Mouse (Mus musculus) cerebellum, adult 11-12 months (tissue): ENCODE data around the gene BC004004.
"Not testable (repeated sequence)": the region's sequence is repeated elsewhere in the genome, so short reads cannot be mapped to it uniquely, and the experiment has no call there.

Experiments
- DNase-seq: peaks from one replicate; pipeline ENCODE4 v3.0.0; 2022

The BC004004 gene

DNA sequence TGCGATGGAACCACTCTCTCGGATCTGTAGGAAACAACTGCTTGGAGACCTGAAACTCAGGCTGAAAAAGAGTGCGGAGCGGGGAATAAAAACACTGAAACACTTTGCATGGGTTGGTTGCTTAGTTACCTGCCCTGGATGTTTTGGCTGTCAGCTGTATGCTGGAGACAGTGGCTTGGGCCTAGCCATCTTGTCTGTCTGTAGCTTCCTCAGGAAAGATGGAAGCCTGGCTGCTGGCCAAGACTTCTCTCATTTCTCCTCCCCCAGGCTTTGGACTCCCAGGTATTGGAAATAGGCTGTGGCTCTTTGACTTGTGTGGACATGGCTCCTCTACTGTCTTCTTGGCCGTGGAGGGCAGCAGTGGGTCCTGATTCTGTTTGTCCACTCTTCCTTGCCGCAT, 32.8 kb downstream of the BC004004 start:
- no peak for DNase-seq

GRCm38 (mm10) chr17:29302149-29302548, 33.6 kb downstream of the BC004004 start:
- DNase-seq, result no peak

GRCm38 (mm10) chr17:29303087-29303486, 34.5 kb downstream of the BC004004 start:
- no peak for DNase-seq

- DNase-seq, result no peak
Observed at GRCm38 (mm10) chr17:29303856-29304255, 35.3 kb downstream of the BC004004 start.

- no peak for DNase-seq
Observed at GRCm38 (mm10) chr17:29304376-29305057, 35.9 kb downstream of the BC004004 start.

DNA sequence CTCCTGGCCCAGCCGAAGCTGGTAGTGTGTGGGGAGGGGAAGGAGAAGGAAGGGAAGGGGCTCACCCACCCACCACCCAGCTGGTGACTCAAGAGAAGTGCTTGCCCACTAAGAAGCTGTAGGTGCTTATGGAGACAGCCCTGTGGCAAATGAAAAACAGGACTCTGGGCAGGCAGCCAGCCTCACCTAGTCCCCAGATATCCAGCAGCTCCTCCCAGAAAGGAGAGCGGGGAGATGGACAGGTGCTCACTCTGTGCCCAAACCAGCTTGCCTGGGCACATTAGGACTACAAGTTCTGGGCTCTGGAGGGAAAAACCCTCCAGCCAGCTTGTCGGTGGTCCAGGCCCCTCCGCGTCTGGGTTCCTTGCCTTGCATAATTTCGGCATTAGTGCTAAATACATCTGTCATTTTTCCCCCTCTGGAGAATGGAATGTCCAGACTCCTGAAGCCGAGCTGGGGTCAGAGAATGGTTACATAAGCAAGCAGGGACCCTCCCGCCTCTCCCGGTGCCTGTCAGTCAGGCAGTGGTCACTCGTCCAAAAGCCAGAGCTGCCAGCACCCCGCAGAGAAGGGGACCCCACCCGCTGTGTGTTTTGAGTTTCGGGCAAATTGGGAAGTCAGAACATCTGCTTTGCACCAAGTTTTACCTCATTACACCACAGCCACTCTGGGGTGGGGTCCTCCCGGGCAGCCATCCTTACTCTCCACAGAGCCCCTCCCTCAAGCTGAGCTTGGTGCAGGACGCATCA, 36.6 kb downstream of the BC004004 start:
- DNase-seq, result peak; percentile 44

DNA sequence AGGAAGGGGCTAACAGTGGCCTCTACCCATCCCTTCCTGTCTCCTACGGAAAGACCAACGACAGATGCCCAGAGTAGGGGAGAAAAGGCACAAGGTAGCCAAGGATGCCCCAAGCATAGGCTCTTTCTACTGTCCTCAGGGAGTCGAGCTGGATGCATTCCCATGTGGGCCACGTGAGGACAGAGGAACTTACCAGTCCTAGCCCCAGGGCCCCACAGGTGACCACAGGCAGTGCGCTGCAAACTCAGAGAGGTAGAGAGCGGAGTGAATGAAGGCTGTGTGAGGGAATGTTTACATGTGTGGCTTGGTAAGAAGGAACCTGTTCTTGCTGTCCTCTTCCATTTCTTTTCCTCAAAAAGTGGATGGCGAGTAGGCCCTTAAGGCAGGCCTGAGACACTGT, 37.3 kb downstream of the BC004004 start:
- no peak for DNase-seq

DNA sequence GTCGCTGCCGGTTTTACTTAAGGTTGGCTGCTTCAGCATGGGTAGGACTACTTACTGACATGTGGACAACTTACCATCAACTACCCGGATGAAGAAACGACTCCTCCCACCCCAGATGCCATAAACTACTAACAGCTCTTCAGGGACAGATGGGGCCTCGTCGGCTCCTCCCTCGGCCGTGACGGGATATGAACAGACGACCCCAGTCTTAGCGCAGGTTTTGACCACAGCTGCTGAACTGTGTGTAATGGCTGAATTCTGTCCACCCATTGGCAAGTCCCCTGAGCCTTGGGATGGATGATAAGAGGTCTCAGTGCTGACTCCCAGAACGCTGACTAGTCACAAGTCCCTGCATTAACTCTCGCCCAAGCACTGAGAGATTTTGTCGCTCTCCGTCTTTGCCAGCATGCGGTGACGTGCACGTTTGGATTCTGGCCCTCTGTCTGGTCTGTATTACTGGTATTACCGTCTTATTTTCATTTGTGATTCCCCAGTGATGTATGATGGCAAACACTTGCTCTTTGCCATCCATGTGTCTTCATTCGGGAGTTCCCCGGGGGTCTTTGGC, 41.6 kb downstream of the BC004004 start:
- DNase-seq, result no peak

- no peak for DNase-seq
Observed at GRCm38 (mm10) chr17:29311602-29312001, 43.0 kb downstream of the BC004004 start.

DNA sequence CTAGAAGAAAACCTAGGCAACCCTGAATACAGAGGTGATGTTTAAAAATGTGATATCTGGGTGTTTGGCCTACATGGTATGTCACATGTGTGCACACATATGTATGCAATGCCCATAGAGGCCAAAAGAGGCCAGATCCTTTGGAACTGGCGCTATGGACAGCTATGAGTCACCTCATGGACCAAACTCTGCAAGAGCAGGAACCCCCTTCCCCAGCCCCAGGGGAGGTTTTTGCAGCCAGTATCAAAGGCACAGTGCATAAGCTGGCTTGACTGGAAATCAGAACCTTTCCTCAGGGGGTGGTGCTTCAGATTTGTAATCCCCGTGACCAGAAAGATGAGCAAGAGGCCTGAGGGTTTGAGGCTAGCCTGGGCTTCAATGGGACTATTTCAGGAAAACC, 43.5 kb downstream of the BC004004 start:
- no peak for DNase-seq

- no peak for DNase-seq
Observed at GRCm38 (mm10) chr17:29313300-29313699, 44.7 kb downstream of the BC004004 start.

DNA sequence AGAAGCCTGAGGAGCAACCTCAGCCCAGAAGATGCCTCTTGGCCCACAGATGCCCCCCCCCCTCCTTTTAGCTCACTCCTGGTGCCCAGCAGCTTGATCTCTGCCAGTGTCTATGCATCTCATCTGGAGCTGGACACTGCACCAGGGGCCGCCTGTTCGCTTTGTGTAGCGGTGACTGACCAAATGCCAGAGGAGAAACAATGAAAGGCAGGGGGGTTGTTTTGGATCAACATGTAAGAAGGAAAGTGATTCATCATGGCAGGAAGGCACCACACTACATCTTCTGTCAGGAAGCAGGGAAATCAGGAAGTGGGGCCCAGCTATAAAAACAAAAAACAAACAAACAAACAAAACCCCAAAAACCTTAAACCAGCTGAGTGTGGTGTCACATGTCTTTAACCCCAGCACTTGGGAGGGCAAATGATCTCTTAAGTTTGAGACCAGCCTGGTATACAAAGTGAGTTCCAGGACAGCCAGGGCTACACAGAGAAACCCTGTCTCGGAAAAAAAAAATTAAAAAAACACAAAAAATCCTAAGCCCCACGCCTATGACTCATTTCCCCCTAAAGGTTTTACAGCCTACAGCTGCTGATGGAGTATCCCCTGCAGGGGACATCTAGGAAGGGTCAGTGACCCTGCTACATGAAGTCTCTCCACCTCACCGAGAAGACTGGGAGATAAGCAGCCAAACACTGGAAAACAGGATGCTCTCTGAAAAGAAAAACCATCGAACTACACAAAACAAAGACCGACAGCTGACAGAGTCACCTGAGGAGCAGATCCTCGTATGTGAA, 47.3 kb downstream of the BC004004 start:
- DNase-seq, result no peak

DNA sequence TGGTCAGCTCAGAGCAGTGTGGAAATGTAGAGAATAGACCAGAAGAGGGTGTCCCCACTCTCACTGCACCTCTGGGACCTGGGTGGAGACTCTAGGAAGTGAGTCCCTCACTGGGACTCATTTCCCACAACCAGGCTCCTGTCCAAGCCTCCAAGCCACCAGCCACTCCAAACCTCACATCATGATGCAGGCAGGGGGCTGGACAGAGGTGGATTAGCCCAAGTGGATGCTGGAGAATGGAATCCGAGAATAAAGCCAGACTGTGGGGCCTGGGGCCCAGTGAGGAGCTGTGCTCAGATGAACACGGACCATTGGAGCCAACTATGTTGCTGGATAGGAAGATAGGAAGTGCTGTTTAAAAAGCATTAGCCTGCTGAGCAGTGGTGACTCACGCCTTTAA, 48.3 kb downstream of the BC004004 start:
- DNase-seq, result no peak

DNA sequence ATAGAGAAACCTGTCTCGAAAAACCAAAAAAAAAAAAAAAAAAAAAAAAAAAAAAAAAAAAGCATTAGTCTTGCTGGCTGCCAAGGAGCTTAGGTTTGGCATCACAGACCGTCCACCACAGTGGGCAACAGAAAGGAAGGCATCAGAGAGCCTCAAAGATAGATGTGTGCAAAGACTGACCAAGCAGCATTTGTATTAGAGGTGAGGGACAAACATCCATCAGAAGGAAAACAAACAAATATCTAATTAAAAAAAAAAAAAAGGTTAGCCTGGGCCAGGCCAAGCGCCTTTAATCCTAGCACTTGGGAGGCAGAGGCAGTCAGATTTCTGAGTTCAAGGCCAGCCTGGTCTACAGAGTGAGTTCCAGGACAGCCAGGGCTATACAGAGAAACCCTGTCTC, 48.8 kb downstream of the BC004004 start, which contains the start of gene Pi16:
Gene Pi16 (plus strand): TSS at position 301 of the 400 bp plus-strand sequence.
- not testable (repeated sequence) for DNase-seq

- DNase-seq, result no peak
Observed at GRCm38 (mm10) chr17:29318731-29319250, 50.2 kb downstream of the BC004004 start.

- no peak for DNase-seq
Observed at GRCm38 (mm10) chr17:29319476-29319875, 50.9 kb downstream of the BC004004 start.

DNA sequence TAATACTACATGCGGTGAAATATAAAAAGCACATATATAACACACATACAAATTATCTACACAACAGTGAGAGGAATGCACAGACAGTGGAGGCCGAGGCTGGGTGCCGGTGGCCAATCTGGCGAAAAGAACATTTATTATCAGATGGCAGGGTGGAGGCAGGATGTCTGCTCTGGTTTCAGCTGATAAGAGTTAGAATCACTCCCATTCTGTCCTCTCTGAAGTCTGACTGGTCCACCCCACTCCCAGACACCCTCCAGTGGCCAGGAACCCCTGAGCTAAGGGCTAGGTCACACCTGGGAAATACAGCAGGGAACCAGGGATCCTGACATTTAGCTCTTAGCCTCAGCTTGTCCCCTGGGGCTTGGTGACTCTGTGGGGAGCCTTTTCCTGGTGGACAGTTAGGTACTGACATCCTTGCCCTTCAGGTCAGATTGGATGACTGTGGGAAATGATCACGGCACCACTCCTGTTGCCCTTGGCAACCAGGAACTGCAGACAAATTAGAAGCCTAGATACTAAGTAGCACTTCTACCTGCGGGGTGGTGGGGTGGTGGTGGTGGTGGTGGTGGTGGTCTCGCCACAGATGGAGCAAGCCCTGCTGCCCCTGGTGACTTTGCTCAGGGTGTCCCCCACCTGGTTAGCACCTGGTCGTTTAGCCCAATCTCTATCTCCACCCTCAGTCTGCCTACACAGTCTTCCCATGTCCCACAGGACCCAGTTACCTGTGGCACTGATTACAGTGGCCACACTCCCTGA, 51.5 kb downstream of the BC004004 start:
- no peak for DNase-seq

DNA sequence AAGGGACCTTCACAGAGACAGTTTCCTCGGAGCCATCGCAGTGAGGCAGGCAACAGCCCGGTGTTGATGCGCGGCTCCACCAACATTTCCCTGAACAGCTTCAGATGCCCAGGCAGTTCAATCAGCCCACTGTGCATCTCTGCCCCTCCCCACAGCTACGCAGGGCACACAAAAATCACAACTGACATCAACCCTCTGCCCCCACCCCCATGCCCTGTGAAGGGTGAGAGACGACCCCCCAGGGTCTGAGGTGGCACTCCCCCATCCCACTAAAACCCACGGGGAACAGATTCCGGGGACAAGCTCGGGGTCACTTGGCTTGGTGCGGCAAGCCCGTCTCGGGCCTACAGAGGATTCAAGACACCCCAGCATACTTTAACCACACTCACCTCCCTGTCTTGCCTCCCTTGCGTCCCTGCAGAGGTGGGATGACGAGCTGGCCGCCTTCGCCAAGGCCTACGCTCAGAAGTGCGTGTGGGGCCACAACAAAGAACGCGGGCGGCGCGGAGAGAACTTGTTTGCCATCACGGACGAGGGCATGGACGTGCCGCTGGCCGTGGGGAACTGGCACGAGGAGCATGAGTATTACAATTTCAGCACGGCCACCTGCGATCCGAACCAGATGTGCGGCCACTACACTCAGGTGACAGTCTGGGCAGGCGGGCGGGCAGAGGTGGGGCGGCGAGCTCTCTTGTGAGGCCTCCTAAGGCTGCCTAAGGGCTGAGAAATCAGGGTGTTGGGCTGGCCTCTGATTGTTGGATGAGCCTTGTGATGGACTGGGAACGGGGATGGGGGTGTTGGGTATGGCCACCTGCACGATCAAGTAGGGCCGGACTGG, 53.4 kb downstream of the BC004004 start:
- DNase-seq, result no peak

DNA sequence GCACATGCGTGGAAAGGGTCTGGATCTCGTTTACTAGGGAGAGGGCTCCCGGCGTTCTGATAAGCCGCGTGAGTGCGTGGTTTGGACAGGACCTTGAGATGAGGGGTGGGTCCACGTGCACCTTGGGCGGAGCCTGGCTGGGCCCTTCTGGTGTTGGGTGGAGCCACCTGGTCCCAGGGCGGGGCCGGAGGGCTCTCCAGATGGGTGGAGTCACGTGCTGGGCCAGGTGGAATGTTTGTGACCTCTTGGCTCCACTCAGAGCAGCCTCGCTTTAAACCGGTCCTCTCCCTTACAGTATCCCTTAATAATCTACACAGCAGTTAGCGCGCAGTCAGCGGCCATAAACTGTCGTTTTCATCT, 54.0 kb downstream of the BC004004 start:
- no peak for DNase-seq

- DNase-seq, result no peak
Observed at GRCm38 (mm10) chr17:29323625-29324024, 55.0 kb downstream of the BC004004 start.

- no peak for DNase-seq
Observed at GRCm38 (mm10) chr17:29325831-29326230, 57.2 kb downstream of the BC004004 start.
